Mouse (Mus musculus) layer of hippocampus, adult 9-10 months (tissue): ENCODE measurements around the gene Hist1h2ai.
"Not testable (repeated sequence)": the region's sequence is repeated elsewhere in the genome, so short reads cannot be mapped to it uniquely, and the experiment has no call there.

Source experiments
- DNase-seq: peaks from one replicate; pipeline ENCODE4 v3.0.0; 2022; ENCODE audit warnings: low spot score

The Hist1h2ai gene

GRCm38 (mm10) chr13:21715864-21716539 is at the start of gene Hist1h2ai, which contains the start of gene Hist1h2bl:
TSS of gene Hist1h2ai (plus strand) at chr13:21716422.
TSS of gene Hist1h2bl (minus strand) at chr13:21716143.
- DNase-seq = peak; percentile 97

DNA sequence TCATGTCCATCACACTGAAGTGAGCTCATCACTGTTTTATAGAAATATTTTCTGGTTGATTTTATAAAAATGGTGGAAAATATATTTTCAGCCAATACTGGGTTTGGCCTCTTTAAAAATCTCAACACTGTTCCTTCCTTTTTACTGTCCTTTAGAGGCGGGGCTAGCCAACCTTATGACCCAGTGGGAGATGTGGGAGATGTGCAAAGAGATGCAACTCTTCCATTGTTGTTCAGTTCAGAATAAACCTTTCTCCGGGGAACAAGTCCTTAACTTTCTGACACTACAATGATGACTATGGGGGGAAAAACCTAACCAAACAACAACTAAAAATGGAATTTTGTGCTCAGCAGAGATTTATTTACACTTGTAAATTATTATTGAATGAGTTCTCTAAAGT is 38.9 kb upstream of the Hist1h2ai start, which contains the start of gene Olfr1360:
Gene Olfr1360 (minus strand): TSS at position 101 of the 400 bp plus-strand sequence.
- DNase-seq = no peak

- DNase-seq = no peak
Observed at GRCm38 (mm10) chr13:21697811-21698210, 18.4 kb upstream of the Hist1h2ai start, which contains the start of gene Olfr1359. TSS of gene Olfr1359 (plus strand) at chr13:21698111.

GRCm38 (mm10) chr13:21706669-21707068 is 9.6 kb upstream of the Hist1h2ai start:
- DNase-seq = no peak

DNA sequence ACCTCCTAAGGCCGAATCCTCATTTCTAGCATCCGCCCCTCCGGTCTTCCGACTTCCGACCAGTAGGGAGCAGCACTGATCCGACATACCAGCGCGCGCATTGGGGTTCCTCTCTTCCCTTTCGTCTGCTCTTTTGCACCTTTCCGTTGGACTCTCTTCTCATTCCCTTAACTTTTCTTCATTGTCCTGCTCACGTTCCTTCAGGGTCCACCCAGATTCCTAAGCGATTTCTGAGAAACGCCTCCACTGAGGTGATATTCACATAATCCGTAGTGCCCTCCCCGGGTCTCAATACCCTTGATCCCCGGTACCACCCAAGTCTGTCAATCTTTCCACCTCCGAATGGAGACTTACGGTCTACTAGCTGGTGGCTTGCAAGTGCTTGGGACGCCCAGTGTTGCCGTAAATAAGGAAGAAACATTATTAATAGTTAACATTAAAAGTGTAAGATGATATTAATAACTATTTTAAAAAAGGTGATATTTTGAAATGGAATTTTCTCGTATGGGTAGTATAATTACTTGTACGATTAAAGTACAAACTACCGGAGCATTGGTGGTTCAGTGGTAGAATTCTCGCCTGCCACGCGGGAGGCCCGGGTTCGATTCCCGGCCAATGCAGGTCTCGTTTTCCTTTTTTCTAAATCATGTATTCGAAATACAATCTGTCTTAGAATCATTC is 6.1 kb upstream of the Hist1h2ai start:
- peak; percentile 92 for DNase-seq

- DNase-seq = peak; percentile 78
Observed at GRCm38 (mm10) chr13:21710821-21711525, 5.2 kb upstream of the Hist1h2ai start.

DNA sequence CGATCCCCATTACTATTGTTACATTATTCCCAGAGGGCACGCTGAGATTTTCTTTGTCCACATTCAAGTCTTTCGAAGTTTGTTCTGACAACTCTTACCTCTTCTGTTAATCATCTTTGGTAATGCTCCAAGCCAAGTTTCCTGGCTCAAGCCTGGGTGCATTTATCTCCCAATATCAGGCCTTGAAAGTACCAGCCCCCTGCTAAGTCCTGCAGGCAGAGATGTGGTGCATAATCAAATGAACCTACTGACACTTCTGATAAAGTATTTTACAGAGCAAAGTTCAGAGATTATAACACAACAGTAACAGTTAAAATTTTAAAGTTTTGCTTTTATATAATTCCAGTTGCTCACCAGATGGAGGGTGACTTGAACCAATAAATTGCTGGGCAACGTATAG is 4.5 kb upstream of the Hist1h2ai start:
- DNase-seq = no peak

GRCm38 (mm10) chr13:21714725-21715124 is 1.5 kb upstream of the Hist1h2ai start:
- no peak for DNase-seq

DNA sequence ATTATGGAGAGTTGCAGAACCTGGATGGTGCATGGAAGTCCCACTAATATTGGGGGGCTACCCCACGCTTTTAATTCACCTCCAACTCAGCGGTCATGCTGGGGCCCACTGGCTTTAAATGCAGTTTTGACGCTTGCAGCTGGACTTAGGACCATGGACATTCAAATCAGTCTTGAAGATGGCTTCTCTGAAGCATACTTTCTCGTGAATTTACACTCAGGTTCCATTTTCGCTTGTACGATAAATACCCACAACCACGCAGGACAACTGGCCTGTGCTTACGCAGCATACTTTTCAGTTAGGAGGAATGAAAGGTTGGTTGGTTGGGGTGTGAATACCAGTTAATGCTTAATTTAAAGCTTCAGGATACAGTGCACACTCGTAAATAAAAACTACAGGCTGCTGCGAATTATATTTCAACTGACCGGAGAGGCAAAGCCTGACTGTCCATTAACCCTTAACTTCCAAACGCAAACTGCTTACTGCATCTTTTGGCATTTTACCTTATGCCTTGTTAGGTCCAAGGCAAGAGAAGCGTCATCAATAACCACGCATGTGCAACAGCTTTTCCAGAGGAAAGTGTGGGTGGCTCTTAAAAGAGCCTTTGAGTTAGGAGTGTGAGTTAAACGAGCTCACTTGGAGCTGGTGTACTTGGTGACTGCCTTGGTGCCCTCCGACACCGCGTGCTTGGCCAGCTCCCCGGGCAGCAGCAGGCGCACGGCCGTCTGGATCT is 925 bp upstream of the Hist1h2ai start:
- DNase-seq = no peak

DNA sequence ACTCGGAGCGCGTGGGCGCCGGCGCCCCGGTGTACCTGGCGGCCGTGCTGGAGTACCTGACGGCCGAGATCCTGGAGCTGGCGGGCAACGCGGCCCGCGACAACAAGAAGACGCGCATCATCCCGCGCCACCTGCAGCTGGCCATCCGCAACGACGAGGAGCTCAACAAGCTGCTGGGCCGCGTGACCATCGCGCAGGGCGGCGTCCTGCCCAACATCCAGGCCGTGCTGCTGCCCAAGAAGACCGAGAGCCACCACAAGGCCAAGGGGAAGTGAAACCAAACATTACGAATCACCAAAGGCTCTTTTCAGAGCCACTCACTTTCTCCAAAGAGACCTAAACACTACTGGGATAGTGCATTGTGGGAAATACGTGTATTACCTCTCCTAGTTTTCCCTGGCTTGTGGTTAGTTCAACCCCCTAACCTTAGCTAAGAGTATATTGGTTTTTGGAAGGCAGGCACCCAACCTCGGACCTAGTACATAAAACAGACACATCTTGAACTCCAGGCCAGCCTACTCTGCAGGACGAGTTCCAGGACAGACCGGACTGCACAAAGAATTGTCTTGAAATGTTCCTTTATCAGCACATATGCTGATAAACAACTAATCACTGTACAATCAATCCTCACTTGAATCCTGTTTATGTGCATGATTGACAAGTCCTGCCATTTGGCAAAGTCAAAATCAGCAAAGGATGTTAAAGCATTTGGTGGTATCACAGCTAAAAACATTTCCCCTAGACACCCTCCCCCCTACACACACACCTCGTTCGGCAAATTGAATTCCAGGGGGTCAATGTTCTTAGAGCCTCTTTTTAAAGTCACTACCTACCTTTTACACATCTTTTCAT is 544 bp downstream of the Hist1h2ai start:
- not testable (repeated sequence) for DNase-seq

DNA sequence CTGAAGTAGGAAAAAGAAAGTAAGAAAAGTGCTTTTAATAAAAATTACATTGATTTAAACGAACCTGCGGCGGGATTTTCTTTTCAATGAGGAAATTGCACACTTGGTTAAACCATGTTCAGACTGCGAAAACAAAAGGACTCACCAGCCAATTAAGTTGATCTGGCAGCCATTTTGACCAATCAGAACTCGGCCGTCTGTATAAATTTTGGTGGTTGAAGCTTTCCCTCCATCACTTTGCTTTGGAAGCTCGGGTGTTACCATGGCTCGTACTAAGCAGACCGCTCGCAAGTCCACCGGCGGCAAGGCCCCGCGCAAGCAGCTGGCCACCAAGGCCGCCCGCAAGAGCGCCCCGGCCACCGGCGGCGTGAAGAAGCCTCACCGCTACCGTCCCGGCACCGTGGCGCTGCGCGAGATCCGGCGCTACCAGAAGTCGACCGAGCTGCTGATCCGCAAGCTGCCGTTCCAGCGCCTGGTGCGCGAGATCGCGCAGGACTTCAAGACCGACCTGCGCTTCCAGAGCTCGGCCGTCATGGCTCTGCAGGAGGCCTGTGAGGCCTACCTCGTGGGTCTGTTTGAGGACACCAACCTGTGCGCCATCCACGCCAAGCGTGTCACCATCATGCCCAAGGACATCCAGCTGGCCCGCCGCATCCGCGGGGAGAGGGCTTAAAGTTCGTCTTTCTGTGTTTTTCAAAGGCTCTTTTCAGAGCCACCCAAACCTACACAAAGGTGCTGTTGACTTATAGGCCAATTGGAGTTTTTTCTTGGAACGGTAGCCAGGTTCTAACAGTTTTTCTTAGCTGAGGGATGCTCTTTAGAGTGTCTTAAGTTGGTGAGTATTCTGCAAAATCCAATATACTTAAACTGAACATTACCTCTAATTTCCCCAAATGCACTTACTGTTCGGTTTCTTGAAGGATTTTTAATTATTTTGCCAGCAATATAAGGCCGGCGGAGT is 1.5 kb downstream of the Hist1h2ai start, which contains the start of gene Hist1h3h:
Gene Hist1h3h (plus strand): TSS at position 263 of the 961 bp plus-strand sequence.
- DNase-seq = peak; percentile 89

GRCm38 (mm10) chr13:21718381-21719080 is 2.3 kb downstream of the Hist1h2ai start:
- no peak for DNase-seq

DNA sequence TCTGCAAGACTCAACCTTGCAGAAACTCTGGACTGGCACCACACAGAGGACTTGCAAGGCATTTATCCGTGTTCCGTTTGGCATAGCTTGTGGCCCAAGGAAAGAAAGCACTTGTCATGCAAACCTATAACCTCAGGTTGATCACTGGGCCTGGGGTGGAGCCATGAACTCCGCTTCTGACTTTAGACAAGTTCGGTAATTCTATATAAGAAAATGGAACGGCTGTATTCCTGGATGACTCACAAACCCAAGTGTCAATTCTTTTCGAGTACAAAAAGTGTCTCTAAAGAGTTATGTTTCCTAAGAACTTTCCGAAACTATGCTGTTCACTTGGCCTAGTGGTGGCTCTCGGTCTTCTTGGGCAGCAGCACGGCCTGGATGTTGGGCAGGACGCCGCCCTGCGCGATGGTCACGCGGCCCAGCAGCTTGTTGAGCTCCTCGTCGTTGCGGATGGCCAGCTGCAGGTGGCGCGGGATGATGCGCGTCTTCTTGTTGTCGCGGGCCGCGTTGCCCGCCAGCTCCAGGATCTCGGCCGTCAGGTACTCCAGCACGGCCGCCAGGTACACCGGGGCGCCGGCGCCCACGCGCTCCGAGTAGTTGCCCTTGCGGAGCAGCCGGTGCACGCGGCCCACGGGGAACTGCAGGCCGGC is 5.0 kb downstream of the Hist1h2ai start:
- not testable (repeated sequence) for DNase-seq

DNA sequence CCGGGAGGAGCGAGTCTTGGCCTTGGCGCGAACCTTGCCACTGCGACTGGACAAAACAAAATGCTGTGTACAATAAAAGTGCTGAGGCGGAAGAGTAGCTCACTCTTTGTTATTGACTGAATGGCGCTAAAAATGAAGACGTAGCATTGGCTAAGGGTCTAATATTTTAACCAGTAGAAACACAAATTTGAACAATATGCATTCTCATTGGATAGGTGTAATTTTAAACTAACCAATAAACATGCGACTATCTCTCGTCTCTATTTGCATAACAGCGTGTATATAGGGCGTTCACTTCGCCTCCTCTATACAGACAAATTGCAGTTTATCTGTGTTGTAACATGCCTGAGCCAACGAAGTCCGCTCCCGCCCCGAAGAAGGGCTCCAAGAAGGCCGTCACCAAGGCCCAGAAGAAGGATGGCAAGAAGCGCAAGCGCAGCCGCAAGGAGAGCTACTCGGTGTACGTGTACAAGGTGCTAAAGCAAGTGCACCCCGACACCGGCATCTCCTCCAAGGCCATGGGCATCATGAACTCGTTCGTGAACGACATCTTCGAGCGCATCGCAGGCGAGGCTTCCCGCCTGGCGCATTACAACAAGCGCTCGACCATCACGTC is 5.6 kb downstream of the Hist1h2ai start, which contains the start of gene Hist1h2bm:
Gene Hist1h2bm (plus strand): TSS at position 288 of the 616 bp plus-strand sequence.
- peak; percentile 90 for DNase-seq

DNA sequence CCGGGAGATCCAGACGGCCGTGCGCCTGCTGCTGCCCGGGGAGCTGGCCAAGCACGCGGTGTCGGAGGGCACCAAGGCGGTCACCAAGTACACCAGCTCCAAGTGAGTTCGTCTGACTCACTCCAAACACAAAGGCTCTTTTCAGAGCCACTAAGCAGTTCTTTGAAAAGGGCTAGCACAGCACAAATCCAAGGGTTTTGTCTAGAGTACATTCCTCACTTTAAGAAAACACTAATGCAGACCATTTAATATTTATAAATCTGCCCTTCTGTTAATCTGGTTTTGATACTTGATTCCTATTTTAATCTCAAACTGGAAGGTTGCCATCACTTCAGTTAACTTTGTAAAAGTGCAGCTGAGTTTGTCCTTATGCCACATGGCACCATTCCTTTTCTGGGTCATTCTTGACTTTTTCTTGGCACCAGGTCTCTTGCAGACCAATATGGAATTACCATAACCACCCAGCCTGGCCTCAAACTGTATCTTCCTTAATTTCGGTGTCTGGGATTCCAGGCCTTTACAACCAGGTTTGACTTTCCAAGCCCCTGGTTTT is 6.2 kb downstream of the Hist1h2ai start:
- no peak for DNase-seq

DNA sequence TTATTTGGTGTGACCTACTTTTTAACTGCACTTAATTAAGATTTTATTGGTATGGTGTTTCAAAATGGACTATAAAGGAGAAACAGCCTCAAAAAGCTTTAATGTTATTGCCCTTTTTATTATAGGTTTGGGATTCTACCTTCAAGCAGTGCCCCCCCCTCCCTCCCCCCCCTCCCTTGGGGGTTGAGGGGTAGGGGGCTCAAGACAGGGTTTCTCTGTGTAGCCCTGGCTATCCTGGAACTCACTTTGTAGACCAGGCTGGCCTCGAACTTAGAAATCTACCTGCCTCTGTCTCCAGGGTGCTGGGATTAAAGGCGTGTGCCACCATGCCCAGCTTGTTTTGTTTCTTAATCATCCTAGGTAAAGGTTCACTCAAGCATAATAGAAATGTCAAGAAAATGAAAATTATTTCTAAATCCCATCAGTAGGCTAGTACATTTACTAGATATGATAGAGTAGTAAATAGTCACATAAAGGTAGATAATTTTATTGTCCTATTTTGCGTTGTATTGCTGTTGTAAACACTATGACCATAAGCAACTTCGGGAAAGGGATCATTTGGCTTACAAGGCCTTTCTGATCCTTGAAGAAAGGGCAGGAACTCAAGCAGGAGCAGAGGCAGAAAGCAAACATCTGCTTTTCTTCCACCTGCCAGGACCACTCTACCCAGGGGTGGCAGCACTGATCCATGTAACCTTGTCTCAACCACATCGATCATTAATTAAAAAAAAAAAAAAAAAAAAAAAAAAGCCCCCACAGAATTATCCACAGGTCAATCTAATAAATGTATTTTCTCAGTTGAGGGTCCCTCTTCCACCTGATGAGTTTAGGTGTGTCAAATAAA is 7.0 kb downstream of the Hist1h2ai start:
- DNase-seq = no peak
